Mouse (Mus musculus): Measurements from ENCODE around the gene Ralgps1. TPM values are rescaled to one million over a fixed set of nuclear protein-coding genes. Genes with fewer than 3 reads are reported as not detected.
"Not testable (repeated sequence)": the region's sequence is repeated elsewhere in the genome, so short reads cannot be mapped to it uniquely, and the experiment has no call there.

Ralgps1 gene
- polyA plus RNA-seq, 1 experiment = 1.1 TPM

DNA sequence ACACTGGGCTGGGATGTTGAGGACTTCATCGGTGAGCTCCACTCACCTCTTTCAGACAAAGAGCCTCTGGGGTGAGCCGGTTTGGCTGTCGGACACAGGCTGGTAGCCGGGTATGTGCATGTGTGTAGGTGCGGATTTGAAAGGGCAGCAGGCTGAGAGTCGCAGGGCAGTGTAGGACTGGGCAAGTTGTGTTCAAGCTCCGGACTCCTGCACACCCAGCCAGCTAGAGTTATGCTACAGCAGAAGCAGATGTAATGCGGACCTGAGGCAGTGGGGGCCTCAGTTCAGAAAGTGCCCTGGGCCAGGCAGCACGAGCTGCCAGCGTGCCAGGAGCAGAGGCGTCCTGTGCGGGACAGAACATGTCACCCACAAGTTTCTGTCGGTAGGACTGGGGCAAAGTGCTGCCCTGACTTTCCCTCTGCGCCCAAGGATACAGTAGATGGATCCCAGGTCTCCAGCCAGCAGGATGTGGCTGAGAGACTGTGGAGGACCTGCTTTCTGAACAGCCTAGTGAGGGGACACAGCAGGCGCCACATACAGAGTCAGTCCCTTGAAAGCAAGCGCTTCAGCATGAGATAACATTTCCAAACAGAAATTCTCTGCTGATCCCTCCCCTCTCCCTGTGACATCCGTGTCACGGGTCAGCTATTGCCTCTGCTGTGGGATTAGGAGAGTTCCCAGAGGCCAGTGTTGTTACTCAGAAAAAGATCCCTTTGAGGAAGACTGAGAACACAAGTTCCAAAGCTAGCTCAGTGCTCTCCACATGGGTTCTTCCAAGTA lies 154.5 kb downstream of the Ralgps1 start:
- Histone ChIP-seq H3K4me1 (ENCODE audit: control insufficient read depth, insufficient read depth, insufficient read length, low read length) (peaks cover 5% of the 10 kb centered on the region; the same call in 1 of the 2 replicates), H3K27ac (replicated peaks; ENCODE audit: low read depth, low read length) (peak overlapping the region; percentile 69)

DNA sequence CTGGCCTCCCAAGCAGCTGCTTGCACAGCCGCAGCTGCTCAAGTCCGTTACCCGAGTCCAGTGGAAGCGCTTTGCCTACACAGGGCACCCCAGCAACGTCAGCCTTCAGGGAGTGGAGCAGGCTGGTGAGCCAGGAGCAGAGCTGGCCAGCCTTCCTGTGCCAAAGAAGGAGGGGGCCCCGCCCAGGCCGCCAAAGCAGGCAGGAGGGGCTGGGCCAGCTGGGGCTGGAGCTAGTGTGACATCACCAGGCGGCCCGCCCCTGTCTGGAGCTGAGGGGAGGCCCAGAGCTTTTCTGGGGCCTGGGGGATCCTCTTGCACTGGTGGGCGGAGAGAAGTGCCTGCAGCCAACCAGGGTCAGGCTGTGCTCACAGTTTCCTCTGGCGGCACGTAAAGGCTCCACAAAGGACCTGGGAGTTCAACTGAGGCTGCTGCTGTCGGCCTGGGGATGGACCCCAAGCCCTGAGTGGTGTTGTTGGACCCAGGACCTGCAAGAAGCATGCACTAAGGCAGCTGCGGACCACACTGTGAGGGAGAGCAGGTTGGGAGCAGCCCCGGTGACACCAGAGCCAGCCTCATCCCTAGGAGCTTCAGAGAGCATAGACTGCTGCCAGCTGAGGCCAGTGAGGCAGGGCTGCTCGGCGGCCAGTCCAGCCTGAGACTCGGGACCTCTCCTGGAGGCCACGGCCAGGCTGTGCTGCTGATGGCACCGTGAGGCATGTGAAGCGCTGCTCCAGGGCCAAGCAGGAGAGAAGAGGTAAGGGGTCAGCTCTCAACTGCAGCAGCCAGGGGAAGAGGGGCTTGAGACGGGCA lies 155.4 kb downstream of the Ralgps1 start, which contains the start of gene Angptl2:
Angptl2 (plus strand) TSS at position 370 of the 810 bp plus-strand sequence.
- H3K27ac ChIP-seq (replicated peaks; ENCODE audit: low read depth, low read length) = peak within 1 kb of the TSS; percentile 69
- 0 out of 2 replicates have a peak, but pooled peaks cover 2% of the 10 kb centered on the region for H3K4me1 ChIP-seq (ENCODE audit: control insufficient read depth, insufficient read depth, insufficient read length, low read length)
- H3K4me3 ChIP-seq (ENCODE audit: insufficient read depth, low read depth, low read length) = peak within 1 kb of the TSS; percentile 69

More for the DNA sequence above, 154.5 kb downstream of the Ralgps1 start:
- H3K4me3 ChIP-seq (ENCODE audit: insufficient read depth, low read depth, low read length) = peak overlapping the region; percentile 69

DNA sequence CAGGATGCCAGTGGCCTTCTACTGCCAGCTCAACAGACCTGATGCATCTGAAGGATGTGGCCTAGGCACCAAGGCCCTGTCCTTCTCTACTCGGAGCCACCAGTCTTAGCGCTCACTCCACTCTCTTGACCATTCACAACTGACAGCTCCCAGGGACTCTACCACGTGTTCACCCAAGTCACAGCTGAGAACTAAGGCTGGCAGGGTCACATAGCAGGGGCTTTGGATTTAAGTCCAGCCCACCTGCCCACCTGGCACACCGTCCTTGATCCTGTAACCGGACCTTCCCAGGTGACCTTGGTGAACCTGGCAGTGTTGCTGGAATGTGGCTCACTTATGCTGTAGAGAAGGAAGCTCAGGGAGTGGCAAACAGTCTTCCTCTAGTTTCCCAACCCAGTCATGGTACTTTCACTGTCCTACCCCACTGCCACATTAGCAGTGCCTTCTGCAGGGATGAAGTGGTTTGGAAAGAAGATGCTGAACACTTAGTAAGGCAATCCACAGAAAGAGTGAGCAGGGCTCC lies 156.0 kb downstream of the Ralgps1 start:
- no peak overlapping the region for H3K27ac ChIP-seq (replicated peaks; ENCODE audit: low read depth, low read length)
- no peak overlapping the region for H3K4me3 ChIP-seq (ENCODE audit: insufficient read depth, low read depth, low read length)

GRCm38 (mm10) chr2:33211263-33211662 lies 160.0 kb downstream of the Ralgps1 start:
- H3K4me3 ChIP-seq (ENCODE audit: insufficient read depth, low read depth, low read length); H3K27ac ChIP-seq (replicated peaks; ENCODE audit: low read depth, low read length); H3K4me1 ChIP-seq (ENCODE audit: control insufficient read depth, insufficient read depth, insufficient read length, low read length): not testable (repeated sequence)

More for the DNA sequence above, 156.0 kb downstream of the Ralgps1 start:
- no peaks in the 10 kb centered on the region for H3K4me1 ChIP-seq (ENCODE audit: control insufficient read depth, insufficient read depth, insufficient read length, low read length)

DNA sequence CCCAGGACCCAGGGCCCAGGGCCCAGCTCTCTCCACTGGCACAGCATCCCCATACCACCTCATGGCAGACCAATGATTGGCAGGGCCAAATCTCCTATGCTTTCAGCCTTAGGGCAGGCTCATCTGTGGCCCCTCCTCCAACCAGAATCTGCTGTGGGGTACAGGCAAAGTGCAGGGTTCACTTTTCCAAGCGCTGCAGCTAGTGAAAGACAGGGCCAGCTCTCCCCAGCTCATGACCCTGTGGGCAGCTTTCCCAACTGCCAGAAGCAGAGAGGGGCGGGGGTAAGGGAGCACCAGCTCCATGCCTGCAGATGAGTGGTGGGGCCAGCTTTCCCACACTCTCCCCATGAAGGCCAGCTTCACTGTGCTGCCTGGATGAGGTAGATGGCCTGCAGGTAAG lies 160.4 kb downstream of the Ralgps1 start:
- Histone ChIP-seq H3K4me3 (ENCODE audit: insufficient read depth, low read depth, low read length) (no peak overlapping the region), H3K4me1 (ENCODE audit: control insufficient read depth, insufficient read depth, insufficient read length, low read length) (no peaks in the 10 kb centered on the region), H3K27ac (replicated peaks; ENCODE audit: low read depth, low read length) (no peak overlapping the region)

- Histone ChIP-seq H3K4me1 (ENCODE audit: control insufficient read depth, insufficient read depth, insufficient read length, low read length) (no peaks in the 10 kb centered on the region), H3K4me3 (ENCODE audit: insufficient read depth, low read depth, low read length) (no peak overlapping the region), H3K27ac (replicated peaks; ENCODE audit: low read depth, low read length) (no peak overlapping the region)
These were observed 163.2 kb downstream of the Ralgps1 start for GRCm38 (mm10) chr2:33208134-33208533.

GRCm38 (mm10) chr2:33207069-33207468 lies 164.2 kb downstream of the Ralgps1 start:
- Histone ChIP-seq H3K27ac (replicated peaks; ENCODE audit: low read depth, low read length) (no peak overlapping the region), H3K4me1 (ENCODE audit: control insufficient read depth, insufficient read depth, insufficient read length, low read length) (no peaks in the 10 kb centered on the region)

DNA sequence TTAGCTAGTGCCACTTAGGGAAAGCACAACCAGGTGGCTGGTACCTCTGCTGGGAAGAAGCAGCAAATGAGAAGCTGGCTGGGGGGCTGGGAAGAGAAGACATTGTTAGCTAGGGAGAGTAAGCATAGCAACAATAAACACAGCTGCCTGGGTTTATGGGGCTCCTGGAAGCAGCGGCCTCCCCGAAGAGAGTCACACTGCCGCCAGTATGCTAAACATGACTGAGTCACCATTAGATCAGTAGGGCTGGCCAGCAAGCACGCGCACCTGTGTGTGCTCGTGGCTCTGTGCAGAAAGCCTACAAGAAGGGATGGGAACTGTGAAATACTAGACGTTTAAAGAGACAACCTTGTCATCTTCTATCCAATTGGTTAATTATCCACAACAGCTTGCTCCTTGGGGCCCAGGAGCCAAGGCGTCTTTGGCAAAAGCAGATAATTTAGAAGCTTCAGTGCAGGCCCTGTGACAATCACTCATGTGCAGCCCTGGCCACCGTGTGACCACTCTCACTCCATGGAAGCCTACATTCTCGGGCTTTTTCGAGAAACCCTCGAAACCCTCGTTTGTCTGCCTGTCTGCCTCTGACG lies 165.3 kb downstream of the Ralgps1 start:
- Histone ChIP-seq H3K27ac (replicated peaks; ENCODE audit: low read depth, low read length) (no peak overlapping the region), H3K4me3 (ENCODE audit: insufficient read depth, low read depth, low read length) (no peak overlapping the region), H3K4me1 (ENCODE audit: control insufficient read depth, insufficient read depth, insufficient read length, low read length) (no peaks in the 10 kb centered on the region)

More at GRCm38 (mm10) chr2:33207069-33207468, 164.2 kb downstream of the Ralgps1 start:
- H3K4me3 ChIP-seq (ENCODE audit: insufficient read depth, low read depth, low read length) = no peak overlapping the region

DNA sequence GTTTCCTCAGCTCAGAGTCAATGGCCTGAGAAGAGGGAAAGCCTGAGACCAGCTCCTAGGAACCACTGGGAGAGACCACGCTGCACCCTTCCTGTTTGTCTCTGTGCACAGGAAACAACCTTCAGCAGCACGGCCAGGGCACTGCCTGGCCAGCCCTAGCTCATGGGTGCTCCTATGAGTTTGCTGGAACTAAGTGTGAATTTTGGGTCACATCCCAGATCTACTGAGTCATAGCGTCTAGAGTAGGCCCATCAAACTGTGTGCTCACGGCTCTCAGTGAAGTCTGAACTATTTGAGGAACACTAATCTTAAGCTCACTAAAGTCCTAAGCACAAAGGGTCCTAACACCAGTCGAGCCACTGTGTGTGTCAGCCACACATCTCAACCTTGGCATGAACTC lies 166.3 kb downstream of the Ralgps1 start:
- no peak overlapping the region for H3K4me3 ChIP-seq (ENCODE audit: insufficient read depth, low read depth, low read length)
- H3K4me1 ChIP-seq (ENCODE audit: control insufficient read depth, insufficient read depth, insufficient read length, low read length) = peaks cover 5% of the 10 kb centered on the region; the same call in 1 of the 2 replicates
- H3K27ac ChIP-seq (replicated peaks; ENCODE audit: low read depth, low read length) = no peak overlapping the region

DNA sequence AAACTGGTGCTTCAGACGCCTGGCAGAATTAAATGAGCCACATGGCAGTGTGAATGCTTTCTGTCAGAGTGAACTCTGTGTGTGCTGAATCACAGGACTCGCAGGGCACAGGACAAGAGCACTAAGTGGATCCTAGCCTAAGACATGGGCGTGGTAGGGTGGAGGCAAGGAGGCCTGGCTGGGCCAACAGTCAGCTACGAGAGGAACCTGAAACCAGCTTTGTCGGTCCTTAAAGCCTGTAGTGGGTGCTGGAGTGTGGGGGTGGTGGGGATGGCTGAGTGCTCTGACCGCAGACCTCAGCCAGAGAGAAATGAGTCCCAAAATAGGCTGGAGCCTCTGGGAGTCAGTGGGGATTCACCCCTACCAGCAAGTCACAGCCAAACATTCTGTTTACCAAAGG lies 168.0 kb downstream of the Ralgps1 start:
- H3K4me3 ChIP-seq (ENCODE audit: insufficient read depth, low read depth, low read length) = no peak overlapping the region
- H3K27ac ChIP-seq (replicated peaks; ENCODE audit: low read depth, low read length) = no peak overlapping the region
- H3K4me1 ChIP-seq (ENCODE audit: control insufficient read depth, insufficient read depth, insufficient read length, low read length) = peaks cover 5% of the 10 kb centered on the region; the same call in 1 of the 2 replicates

DNA sequence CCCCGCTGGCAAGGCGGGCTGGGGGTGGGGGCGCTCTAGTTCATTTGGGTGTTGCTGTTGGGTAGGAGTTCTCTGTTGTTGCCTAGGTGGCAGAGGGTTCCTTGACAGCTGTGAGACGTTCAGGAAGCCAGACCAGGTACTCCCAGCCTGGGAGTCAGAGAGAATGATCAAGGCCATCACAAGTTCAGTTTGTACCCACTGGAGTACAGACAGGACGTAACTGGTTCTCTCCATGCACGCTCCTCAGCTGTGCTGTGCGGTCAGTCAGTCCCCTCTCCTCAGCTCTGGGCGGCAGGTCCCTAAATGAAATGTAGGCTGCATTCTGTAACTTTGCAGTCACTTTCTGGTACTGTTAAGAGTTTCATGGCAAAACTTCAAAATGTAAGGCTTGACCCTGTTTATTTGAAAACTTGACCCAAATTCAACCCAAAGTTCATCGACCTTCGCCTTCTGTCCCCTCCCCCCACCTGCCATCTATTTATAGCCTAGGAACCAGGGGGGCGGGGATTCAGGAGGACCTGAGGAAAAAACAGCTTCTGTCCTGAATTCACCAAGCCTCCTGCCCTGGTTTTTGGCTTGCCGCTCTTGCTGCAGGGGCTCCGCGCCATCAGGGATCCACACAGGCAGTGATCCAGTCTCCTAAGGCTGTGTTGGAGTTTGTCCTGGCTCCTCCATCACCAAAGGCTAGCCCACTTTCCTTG lies 170.8 kb downstream of the Ralgps1 start:
- H3K4me1 ChIP-seq (ENCODE audit: control insufficient read depth, insufficient read depth, insufficient read length, low read length) = peaks cover 5% of the 10 kb centered on the region; the same call in 1 of the 2 replicates
- H3K27ac ChIP-seq (replicated peaks; ENCODE audit: low read depth, low read length) = no peak overlapping the region
- no peak overlapping the region for H3K4me3 ChIP-seq (ENCODE audit: insufficient read depth, low read depth, low read length)

DNA sequence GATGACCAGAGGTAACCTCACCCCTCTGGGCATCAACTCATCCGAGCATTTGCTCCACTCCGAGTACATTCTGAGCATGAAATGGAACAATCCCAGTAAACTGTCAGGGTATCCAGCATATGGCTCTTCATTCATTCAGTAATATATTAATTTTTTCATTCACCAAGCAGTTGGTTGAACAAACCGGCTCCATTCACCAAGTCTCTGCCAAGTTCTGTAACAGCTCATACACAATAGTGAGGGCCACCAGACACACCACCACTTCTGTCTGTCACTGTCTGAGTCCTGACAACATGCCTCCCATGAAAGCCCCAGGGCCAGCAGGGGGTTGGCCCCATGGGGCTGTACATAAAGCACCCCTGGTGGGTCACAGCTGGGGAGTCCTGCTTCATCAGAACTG lies 181.3 kb downstream of the Ralgps1 start:
- no peak overlapping the region for H3K4me3 ChIP-seq (ENCODE audit: insufficient read depth, low read depth, low read length)
- no peak overlapping the region for H3K27ac ChIP-seq (replicated peaks; ENCODE audit: low read depth, low read length)
- H3K4me1 ChIP-seq (ENCODE audit: control insufficient read depth, insufficient read depth, insufficient read length, low read length) = peaks cover 26% of the 10 kb centered on the region

DNA sequence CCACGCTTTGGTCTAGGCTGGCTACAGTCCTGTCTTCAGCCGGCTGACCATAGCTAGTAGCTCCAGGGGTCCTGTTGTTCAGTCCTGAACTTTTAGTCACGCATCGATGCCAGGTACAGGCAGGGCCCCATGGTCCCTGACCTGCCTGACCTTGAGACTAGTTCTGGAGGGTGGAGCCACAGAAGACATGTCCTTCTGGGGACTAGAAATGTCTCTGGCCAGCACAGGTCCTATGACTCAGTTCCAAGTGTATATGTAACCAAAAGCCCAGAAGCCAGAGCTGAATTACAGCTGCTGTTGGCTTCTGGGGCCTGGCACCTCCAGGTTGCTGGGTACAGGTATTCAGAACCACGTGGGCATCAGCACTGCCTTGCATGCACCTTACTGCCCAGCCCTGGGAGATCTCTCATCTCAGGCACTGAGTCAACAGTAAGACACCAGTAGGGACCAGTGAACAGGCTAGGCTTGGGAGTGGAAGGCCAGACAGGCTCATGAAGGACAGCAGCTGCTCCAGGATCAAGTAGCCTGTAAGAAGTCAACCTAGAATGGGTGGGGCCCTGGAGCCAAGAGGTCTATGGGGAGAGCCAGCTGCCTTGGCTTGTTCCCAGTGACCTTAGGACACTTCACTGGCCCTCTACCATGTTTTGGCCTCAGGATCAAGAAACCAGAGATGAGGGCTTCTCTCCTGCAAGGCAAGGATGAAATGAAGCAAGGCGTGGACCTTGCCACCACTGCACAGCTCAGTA lies 182.2 kb downstream of the Ralgps1 start:
- no peak overlapping the region for H3K4me3 ChIP-seq (ENCODE audit: insufficient read depth, low read depth, low read length)
- H3K27ac ChIP-seq (replicated peaks; ENCODE audit: low read depth, low read length) = peak overlapping the region; percentile 20; the same call in 1 of the 2 replicates
- peaks cover 29% of the 10 kb centered on the region for H3K4me1 ChIP-seq (ENCODE audit: control insufficient read depth, insufficient read depth, insufficient read length, low read length)

DNA sequence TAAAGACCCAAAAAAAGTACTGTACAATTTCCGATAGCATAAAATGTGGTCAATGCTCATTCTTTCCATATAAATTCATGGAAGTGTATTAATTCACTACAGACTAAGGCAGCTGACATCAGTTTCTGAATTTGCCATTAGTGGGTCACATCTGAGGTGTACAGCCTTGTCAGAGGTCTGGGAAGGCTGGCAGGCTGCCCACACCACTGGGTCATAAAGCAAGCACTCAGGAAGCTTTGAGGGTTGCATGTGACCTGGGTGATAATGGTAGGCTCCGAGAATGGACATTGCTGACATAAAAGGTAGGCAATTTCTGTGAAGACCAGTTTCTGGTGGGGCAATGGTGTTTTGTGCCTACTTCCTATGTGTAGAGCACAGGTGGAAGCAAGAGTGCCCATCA lies 183.4 kb downstream of the Ralgps1 start:
- Histone ChIP-seq H3K4me3 (ENCODE audit: insufficient read depth, low read depth, low read length) (no peak overlapping the region), H3K4me1 (ENCODE audit: control insufficient read depth, insufficient read depth, insufficient read length, low read length) (peaks cover 29% of the 10 kb centered on the region), H3K27ac (replicated peaks; ENCODE audit: low read depth, low read length) (no peak overlapping the region)

All from brown adipose tissue, adult 24 weeks (tissue).